Mouse (Mus musculus): Measurements from ENCODE around the gene Gas2l3.

GRCm38 (mm10) chr10:89415478-89415877 is 28.3 kb downstream of the Gas2l3 start:
- TF ChIP-seq CTCF (IDR thresholded peaks at IDR 0.05; ENCODE audit: borderline replicate concordance, insufficient read depth, low read length) (no peak), POLR2A (IDR thresholded peaks at IDR 0.05; ENCODE audit: low read depth, low read length) (no peak)
